Mouse (Mus musculus): ENCODE measurements around the gene Golim4. TPM values are rescaled to one million over a fixed set of nuclear protein-coding genes. Genes with fewer than 3 reads are reported as not detected.

The Golim4 gene
- total and polyA plus RNA-seq, 3 experiments = 12.9 to 30.2 TPM; not detected in 1

DNA sequence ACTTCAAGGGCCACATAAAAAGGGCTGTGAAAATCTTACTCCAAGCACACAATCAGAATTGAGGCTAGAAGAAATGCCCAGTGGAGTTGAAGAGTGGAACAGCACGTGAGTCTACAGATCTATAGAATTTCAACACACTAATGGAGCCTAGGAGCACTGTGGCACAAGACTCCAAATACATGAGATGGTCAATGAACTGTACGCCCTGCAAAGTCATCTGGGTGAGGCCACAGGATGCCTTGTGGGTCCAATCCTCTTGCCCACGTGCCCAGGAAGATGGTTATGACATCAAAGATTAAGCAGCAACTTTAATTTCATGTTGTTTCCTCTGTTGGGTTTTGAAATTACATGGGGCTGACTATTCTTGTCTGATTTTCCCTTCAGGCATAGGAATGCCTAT lies 30.4 kb downstream of the Golim4 start:
- H3K79me2 ChIP-seq (ENCODE audit: control insufficient read depth, insufficient read depth, low read length, poor library complexity) = no peaks in the 10 kb centered on the region
- no peaks in the 10 kb centered on the region; a peak in 1 of 4 replicates for H3K4me1 ChIP-seq (ENCODE audit: control insufficient read depth in 1 of 2, insufficient read depth in 2 of 2, low read length in 2 of 2)
- no peak for DNase-seq (ENCODE audit: low read depth, low spot score)
- H3K27me3 ChIP-seq (ENCODE audit: control insufficient read depth in 1 of 2, insufficient read depth in 2 of 2, low read length in 2 of 2) = no peaks in the 10 kb centered on the region
- H3K27ac ChIP-seq (ENCODE audit: control insufficient read depth, low read depth, low read length) = no peak overlapping the region
- no peak overlapping the region for H3K4me3 ChIP-seq (ENCODE audit: control insufficient read depth in 1 of 2, insufficient read depth in 1 of 2, low read depth in 2 of 2, low read length in 2 of 2)
- no peaks in the 10 kb centered on the region for H3K36me3 ChIP-seq (ENCODE audit: control insufficient read depth in 1 of 2, insufficient read depth in 2 of 2, low read length in 2 of 2)
- no peaks in the 10 kb centered on the region for H3K9me3 ChIP-seq (replicated peaks; ENCODE audit: insufficient read depth, low read length)
- H3K9ac ChIP-seq (ENCODE audit: control insufficient read depth, low read depth, low read length, poor library complexity, severe bottlenecking) = no peak overlapping the region
- TF ChIP-seq ZMIZ1 (IDR thresholded peaks at IDR 0.05; ENCODE audit: low read depth, low read length) = no peak
- TF ChIP-seq E2F4 (IDR thresholded peaks at IDR 0.05; ENCODE audit: borderline replicate concordance, low read depth, low read length) = no peak
- TF ChIP-seq GABPA (IDR thresholded peaks at IDR 0.05; ENCODE audit: low read depth, low read length) = no peak
- no peak for TF ChIP-seq ZKSCAN1 (IDR thresholded peaks at IDR 0.05; ENCODE audit: low read depth, low read length)
- TF ChIP-seq MAFK (IDR thresholded peaks at IDR 0.05; ENCODE audit: borderline replicate concordance, low read depth, low read length) = no peak
- no peak for TF ChIP-seq MXI1 (IDR thresholded peaks at IDR 0.05; ENCODE audit: low read depth, low read length)
- TF ChIP-seq POLR2A (IDR thresholded peaks at IDR 0.05; ENCODE audit: control insufficient read depth in 1 of 2, insufficient read depth in 1 of 2, low read depth in 1 of 2, low read length in 2 of 2, poor library complexity in 1 of 2) = no peak
- no peak for TF ChIP-seq TAL1 (IDR thresholded peaks at IDR 0.05; ENCODE audit: low read length)
- TF ChIP-seq RAD21 (IDR thresholded peaks at IDR 0.05; ENCODE audit: low read depth, low read length) = no peak
- no peak for TF ChIP-seq RCOR1 (IDR thresholded peaks at IDR 0.05; ENCODE audit: low read depth, low read length)
- TF ChIP-seq NELFE (IDR thresholded peaks at IDR 0.05; ENCODE audit: low read depth, low read length) = no peak
- TF ChIP-seq ELF1 (IDR thresholded peaks at IDR 0.05; ENCODE audit: low read depth, low read length) = no peak
- no peak for TF ChIP-seq UBTF (IDR thresholded peaks at IDR 0.05; ENCODE audit: borderline replicate concordance, insufficient read depth, low read depth, low read length)
- no peak for TF ChIP-seq MYC (IDR thresholded peaks at IDR 0.05; ENCODE audit: low read depth, low read length)
- no peak for TF ChIP-seq ZC3H11A (IDR thresholded peaks at IDR 0.05; ENCODE audit: low read depth, low read length)
- no peak for TF ChIP-seq BHLHE40 (IDR thresholded peaks at IDR 0.05; ENCODE audit: borderline replicate concordance, low read depth, low read length)
- no peak for TF ChIP-seq USF2 (IDR thresholded peaks at IDR 0.05; ENCODE audit: borderline replicate concordance in 1 of 2, insufficient read depth in 1 of 2, low read depth in 1 of 2, low read length in 2 of 2)
- no peak for TF ChIP-seq MAX (IDR thresholded peaks at IDR 0.05; ENCODE audit: low read length)

- DNase-seq (ENCODE audit: low read depth, low spot score) = no peak
- Histone ChIP-seq H3K36me3 (ENCODE audit: control insufficient read depth in 1 of 2, insufficient read depth in 2 of 2, low read length in 2 of 2) (no peaks in the 10 kb centered on the region), H3K9ac (ENCODE audit: control insufficient read depth, low read depth, low read length, poor library complexity, severe bottlenecking) (no peak overlapping the region), H3K27ac (ENCODE audit: control insufficient read depth, low read depth, low read length) (no peak overlapping the region), H3K79me2 (ENCODE audit: control insufficient read depth, insufficient read depth, low read length, poor library complexity) (no peaks in the 10 kb centered on the region), H3K9me3 (replicated peaks; ENCODE audit: insufficient read depth, low read length) (no peaks in the 10 kb centered on the region), H3K27me3 (ENCODE audit: control insufficient read depth in 1 of 2, insufficient read depth in 2 of 2, low read length in 2 of 2) (no peaks in the 10 kb centered on the region), H3K4me1 (ENCODE audit: control insufficient read depth in 1 of 2, insufficient read depth in 2 of 2, low read length in 2 of 2) (no peaks in the 10 kb centered on the region; a peak in 1 of 4 replicates), H3K4me3 (ENCODE audit: control insufficient read depth in 1 of 2, insufficient read depth in 1 of 2, low read depth in 2 of 2, low read length in 2 of 2) (no peak overlapping the region)
- TF ChIP-seq POLR2AphosphoS2 (IDR thresholded peaks at IDR 0.05; ENCODE audit: low read length) (no peak), MEF2A (IDR thresholded peaks at IDR 0.05; ENCODE audit: extremely low read depth, insufficient replicate concordance, low read depth, low read length, poor library complexity, severe bottlenecking) (no peak), POLR2A (IDR thresholded peaks at IDR 0.05; ENCODE audit: control insufficient read depth in 1 of 2, insufficient read depth in 1 of 2, low read depth in 1 of 2, low read length in 2 of 2, poor library complexity in 1 of 2) (no peak), GABPA (IDR thresholded peaks at IDR 0.05; ENCODE audit: low read depth, low read length) (no peak), TBP (IDR thresholded peaks at IDR 0.05; ENCODE audit: low read depth, low read length) (no peak), JUND (IDR thresholded peaks at IDR 0.05; ENCODE audit: low read depth, low read length) (no peak), MYB (IDR thresholded peaks at IDR 0.05; ENCODE audit: low read depth, low read length) (no peak), NELFE (IDR thresholded peaks at IDR 0.05; ENCODE audit: low read depth, low read length) (no peak), CHD2 (IDR thresholded peaks at IDR 0.05; ENCODE audit: low read length) (no peak), ETS1 (IDR thresholded peaks at IDR 0.05; ENCODE audit: low read depth, low read length) (no peak), CHD1 (IDR thresholded peaks at IDR 0.05; ENCODE audit: low read depth, low read length) (no peak), MAFK (IDR thresholded peaks at IDR 0.05; ENCODE audit: borderline replicate concordance, low read depth, low read length) (no peak), ELF1 (IDR thresholded peaks at IDR 0.05; ENCODE audit: low read depth, low read length) (no peak)
Measured at GRCm38 (mm10) chr3:75925123-75925522, 31.6 kb downstream of the Golim4 start.
